Mouse (Mus musculus) kidney, embryonic 15.5 days (tissue): ENCODE measurements around the gene Thra. TPM values are rescaled to one million over a fixed set of nuclear protein-coding genes. Genes with fewer than 3 reads are reported as not detected.

Experiments used
- ATAC-seq: fragments of 200-750 bp; cut with Nextera tagmentation; replicated peaks from 2 replicates; pipeline ENCODE4 v1.8.0; 2017; ENCODE audit warnings: moderate TSS enrichment; ENCODE audit not compliant: low FRiP score
- H3K27ac ChIP-seq: fragments of 300-500 bp; sonication (generic); 2 replicates; pipeline ENCODE4 v1.5.1; 2015; ENCODE audit warnings: mild to moderate bottlenecking, inconsistent platforms
- H3K27me3 ChIP-seq: fragments of 300-500 bp; sonication (generic); 2 replicates; pipeline ENCODE4 v1.6.1; 2015; ENCODE audit warnings: inconsistent platforms
- H3K36me3 ChIP-seq: fragments of 300-500 bp; sonication (generic); 2 replicates; pipeline ENCODE4 v1.6.1; 2015; ENCODE audit warnings: inconsistent platforms
- H3K4me1 ChIP-seq: fragments of 300-500 bp; sonication (generic); 2 replicates; pipeline ENCODE4 v1.6.1; 2015; ENCODE audit warnings: inconsistent platforms
- H3K4me2 ChIP-seq: fragments of 300-500 bp; sonication (generic); 2 replicates; pipeline ENCODE4 v1.6.1; 2015; ENCODE audit warnings: moderate library complexity, mild to moderate bottlenecking, inconsistent platforms
- H3K4me3 ChIP-seq: fragments of 300-500 bp; sonication (generic); replicated peaks from 2 replicates; pipeline ENCODE4 v1.5.1; 2015; ENCODE audit warnings: mild to moderate bottlenecking, inconsistent platforms
- H3K9ac ChIP-seq: fragments of 300-500 bp; sonication (generic); 2 replicates; pipeline ENCODE4 v1.6.1; 2015; ENCODE audit warnings: mild to moderate bottlenecking, inconsistent platforms
- H3K9me3 ChIP-seq: fragments of 300-500 bp; sonication (generic); replicated peaks from 2 replicates; pipeline ENCODE4 v1.6.1; 2016; ENCODE audit warnings: inconsistent platforms
- WGBS: fragments of 180-500 bp; shearing (Covaris S2); methylation state at CpG from one replicate; pipeline ENCODE4 v1.1.7; 2015; ENCODE audit warnings: mixed read lengths; 5-methylcytosine and 5-hydroxymethylcytosine counted together
- polyA plus RNA-seq: library from polyadenylated mRNA; unstranded; fragments of >200 nt; fragmentation: Nextera tagmentation; extraction: Ambion mirVana; gene quantifications from 2 replicates; pipeline ENCODE4 v1.2.1, GENCODE M21; 2015

Gene Thra
- polyA plus RNA-seq, 1 experiment from 2014 or later, result 26.9 TPM

DNA sequence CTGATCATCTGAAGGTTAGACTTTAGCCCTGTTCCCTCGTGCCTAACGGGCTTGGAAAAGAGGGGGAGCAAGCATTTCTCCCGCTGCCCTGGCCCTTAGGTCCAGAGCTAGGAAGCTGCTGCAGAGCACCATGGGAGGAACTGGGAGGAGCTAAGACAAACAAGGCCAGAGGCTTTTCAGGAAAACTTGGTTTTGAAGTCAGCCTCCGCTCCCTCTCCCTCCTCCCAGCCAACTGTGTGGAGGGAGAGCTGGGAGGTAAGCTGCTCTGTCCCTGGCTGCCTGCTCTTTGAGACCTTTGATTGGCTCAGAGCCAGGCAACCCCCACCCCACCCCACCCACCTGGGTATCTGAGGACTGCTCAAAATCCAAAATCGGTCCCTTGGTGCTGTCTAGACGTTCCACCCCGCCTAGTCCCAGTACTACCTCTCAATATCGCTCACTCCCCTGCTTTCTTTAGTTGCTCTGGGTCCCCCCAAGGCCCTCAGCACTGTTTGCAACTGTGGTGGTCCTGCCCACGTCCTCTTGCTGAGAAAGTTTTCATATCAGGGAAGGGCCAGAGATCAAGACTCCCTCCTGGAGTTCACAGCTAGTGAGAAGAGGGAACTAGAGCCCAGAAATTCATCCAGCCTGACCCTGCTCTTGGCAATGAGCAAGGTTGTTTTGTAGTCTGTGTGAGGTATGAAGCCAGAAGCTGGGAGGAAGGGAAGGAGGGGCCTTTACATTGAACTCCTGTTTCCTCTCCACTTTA lies 36.6 kb downstream of the Thra start:
- ATAC-seq, result peak; percentile 10; the same call in 1 of the 2 replicates
- no peaks in the 10 kb centered on the region for H3K9me3 ChIP-seq
- H3K36me3 ChIP-seq, result no peaks in the 10 kb centered on the region
- H3K4me2 ChIP-seq, result peak overlapping the region; percentile 87
- 8% methylated on average over 9 of the region's 9 CpGs for WGBS
- no peaks in the 10 kb centered on the region for H3K27me3 ChIP-seq
- H3K4me1 ChIP-seq, result peaks cover 95% of the 10 kb centered on the region
- H3K27ac ChIP-seq, result peak overlapping the region; percentile 89
- H3K4me3 ChIP-seq, result no peak overlapping the region
- 0 out of 2 replicates have a peak overlapping the region, but pooled peaks have one; percentile 27 for H3K9ac ChIP-seq

DNA sequence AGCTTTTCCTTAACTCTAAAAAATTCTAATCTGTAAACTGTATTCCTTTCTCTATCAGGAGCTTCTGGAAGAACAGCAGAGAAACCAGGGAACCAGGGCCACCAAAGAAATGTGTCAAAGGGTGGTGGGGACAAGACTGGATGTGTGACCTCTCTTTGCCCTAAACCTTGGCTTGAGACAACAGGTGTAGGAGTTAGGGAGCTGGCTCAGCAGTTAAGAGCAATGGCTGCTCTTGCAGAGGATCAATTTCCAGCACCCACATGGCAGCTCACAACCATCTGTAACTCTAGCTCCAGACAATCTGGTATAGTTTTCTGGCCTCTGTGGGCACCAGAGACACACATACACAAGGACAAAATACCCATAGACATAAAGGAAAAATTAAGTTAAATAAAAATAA lies 37.5 kb downstream of the Thra start:
- H3K4me1 ChIP-seq, result peaks cover 95% of the 10 kb centered on the region
- no peaks in the 10 kb centered on the region for H3K36me3 ChIP-seq
- ATAC-seq, result no peak
- no peak overlapping the region for H3K4me2 ChIP-seq
- H3K9me3 ChIP-seq, result no peaks in the 10 kb centered on the region
- H3K27ac ChIP-seq, result peak overlapping the region; percentile 89
- no peaks in the 10 kb centered on the region for H3K27me3 ChIP-seq
- no peak overlapping the region for H3K4me3 ChIP-seq
- H3K9ac ChIP-seq, result no peak overlapping the region

DNA sequence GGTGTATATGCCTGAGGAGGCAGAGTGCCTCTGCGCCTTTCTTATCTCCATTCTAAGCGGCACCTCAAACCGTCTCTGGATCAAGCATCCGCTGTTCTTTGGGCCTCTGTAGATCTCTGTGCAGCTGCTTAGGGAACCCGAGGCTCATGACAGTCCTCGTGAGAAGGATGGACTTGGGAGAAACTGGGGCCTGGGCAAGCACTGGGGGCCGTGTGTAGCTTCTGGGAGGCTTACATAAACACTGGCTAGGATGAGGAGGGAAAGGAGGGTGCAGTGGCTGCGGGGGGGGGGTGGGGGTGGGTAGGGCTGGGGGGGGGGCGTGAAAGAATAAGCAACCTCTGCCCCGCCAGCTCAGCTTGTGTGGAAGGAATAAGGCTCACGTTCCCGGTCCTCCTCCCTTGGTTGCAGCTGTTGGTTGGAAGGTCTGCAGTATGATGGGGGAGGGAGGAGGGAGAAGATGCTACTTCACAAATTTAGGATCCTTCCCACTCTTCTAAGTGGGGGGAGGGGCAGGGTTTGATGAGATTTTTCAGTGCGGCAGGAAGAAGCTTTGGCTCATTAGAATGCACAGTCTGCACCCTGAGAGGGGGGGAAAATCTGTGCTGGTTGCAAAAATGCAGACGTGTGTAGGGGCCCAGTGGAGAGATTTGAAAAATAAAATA lies 41.5 kb downstream of the Thra start:
- H3K4me1 ChIP-seq, result peaks cover 95% of the 10 kb centered on the region
- H3K27ac ChIP-seq, result peak overlapping the region; percentile 98
- H3K4me3 ChIP-seq, result no peak overlapping the region
- H3K4me2 ChIP-seq, result peak overlapping the region; percentile 55
- no peak; the same call in 1 of the 2 replicates for ATAC-seq
- no peaks in the 10 kb centered on the region for H3K9me3 ChIP-seq
- 19% methylated on average over 13 of the region's 14 CpGs for WGBS
- H3K9ac ChIP-seq, result 0 out of 2 replicates have a peak overlapping the region, but pooled peaks have one; percentile 21
- no peaks in the 10 kb centered on the region for H3K27me3 ChIP-seq
- no peaks in the 10 kb centered on the region for H3K36me3 ChIP-seq

DNA sequence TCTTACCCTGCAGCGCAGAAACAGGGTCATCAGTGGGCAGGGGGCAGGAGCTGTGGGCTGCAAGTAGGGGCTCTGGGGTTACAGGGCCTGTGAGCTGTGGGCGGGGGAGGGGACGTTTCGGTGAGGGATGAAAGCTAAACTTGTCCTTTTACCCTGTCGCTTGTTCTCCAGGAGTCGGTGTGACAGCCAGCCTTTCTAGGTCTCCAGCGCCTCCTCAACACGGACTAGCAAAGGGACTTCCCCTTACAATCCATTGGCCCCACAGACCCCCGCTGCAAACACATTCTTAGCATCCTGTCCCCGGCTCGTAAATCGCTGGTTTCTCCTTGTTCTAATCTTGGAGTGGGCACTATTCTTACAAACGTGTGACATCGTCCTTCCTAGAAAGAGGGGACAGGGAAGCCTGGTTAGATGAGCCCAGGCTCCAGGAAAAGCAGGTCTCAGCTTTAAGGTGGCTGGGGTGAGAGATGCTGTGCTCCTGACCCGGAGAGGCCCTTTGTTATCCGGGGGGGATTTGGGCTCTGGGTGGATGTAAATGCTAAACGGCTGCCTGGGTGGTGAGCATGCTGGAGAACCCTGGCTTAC lies 42.3 kb downstream of the Thra start:
- no peaks in the 10 kb centered on the region for H3K27me3 ChIP-seq
- H3K4me2 ChIP-seq, result peak overlapping the region; percentile 55
- no peaks in the 10 kb centered on the region for H3K36me3 ChIP-seq
- H3K4me1 ChIP-seq, result peaks cover 92% of the 10 kb centered on the region
- peak overlapping the region; percentile 25 for H3K4me3 ChIP-seq
- H3K9me3 ChIP-seq, result no peaks in the 10 kb centered on the region
- WGBS, result 2% methylated on average over 17 of the region's 17 CpGs
- peak overlapping the region; percentile 98 for H3K27ac ChIP-seq
- peak; percentile 0; the same call in 1 of the 2 replicates for ATAC-seq
- H3K9ac ChIP-seq, result peak overlapping the region; percentile 38

DNA sequence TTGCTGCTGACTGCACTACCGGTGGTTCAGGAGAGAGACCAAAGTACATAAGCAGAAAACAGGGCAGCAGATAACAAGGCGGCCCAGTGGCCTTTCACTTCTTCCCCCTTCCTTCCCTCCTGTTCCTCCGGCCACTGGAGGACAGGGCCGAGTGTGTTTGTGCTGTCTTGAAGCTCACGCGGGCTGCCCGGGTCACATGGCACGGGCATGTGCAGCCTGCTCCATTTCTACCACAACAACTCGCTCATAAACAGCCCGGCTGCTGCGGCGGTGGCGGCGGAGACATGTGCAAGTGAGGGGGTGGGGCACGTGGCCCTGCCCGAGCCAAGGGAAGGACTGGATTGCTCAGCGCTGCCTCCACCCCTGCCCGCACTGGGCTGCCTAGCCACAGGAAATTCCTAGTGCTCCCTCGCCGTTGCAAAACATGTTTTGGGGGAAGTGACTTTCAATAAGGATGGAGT lies 42.8 kb downstream of the Thra start:
- Histone ChIP-seq H3K9ac (peak overlapping the region; percentile 38), H3K4me1 (peaks cover 90% of the 10 kb centered on the region)
- WGBS, result under 1% methylated on average over 20 of the region's 20 CpGs

DNA sequence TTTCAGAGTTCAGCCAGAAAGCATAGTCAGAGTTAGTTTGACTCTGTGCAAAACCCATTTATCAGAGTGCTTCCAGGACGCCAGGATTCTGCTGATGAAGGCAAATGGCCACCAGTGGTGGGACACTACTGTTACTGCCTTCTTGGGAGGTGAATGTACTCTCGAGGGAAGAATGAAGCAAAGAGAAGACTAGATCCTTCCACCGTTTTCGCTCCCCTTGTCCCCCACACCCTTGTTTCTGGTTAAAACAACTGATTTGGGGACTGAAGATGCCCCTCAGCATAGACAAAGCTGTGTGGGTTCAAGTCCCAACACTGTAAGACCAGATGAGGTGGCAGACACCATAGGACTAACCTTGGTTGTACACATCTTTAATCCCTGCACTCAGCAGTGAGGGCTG lies 43.7 kb downstream of the Thra start:
- Histone ChIP-seq H3K36me3 (no peaks in the 10 kb centered on the region), H3K4me2 (no peak overlapping the region), H3K4me1 (peaks cover 92% of the 10 kb centered on the region), H3K27ac (peak overlapping the region; percentile 98), H3K9me3 (no peaks in the 10 kb centered on the region), H3K27me3 (no peaks in the 10 kb centered on the region), H3K9ac (no peak overlapping the region), H3K4me3 (no peak overlapping the region)
- ATAC-seq, result no peak
- 65% methylated on average over 4 of the region's 4 CpGs for WGBS

More for the DNA sequence above, 42.8 kb downstream of the Thra start:
- ATAC-seq, result peak; percentile 67
- Histone ChIP-seq H3K4me2 (peak overlapping the region; percentile 55), H3K4me3 (peak overlapping the region; percentile 25), H3K36me3 (no peaks in the 10 kb centered on the region), H3K27me3 (no peaks in the 10 kb centered on the region), H3K9me3 (no peaks in the 10 kb centered on the region), H3K27ac (peak overlapping the region; percentile 98)

DNA sequence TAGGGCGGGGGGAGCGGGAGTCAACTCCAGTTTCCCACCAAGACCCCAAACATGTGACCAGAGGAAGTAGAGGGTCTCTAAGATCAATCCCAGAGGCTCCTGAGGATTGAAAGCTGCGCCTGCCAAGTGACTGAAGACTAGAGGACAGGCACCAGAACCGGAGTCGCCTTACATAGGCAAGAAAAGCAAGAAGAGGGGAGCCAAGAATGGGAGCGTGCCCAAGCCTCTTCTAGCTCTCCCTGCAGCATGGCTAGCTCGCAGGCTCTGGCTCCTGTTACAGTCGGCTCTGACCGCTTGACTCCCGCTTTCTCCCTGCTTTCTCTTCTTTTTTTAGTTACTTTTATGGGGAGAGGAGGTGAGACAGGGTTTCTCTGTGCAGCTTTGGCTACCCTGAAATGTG lies 44.8 kb downstream of the Thra start:
- H3K4me3 ChIP-seq, result no peak overlapping the region
- no peaks in the 10 kb centered on the region for H3K27me3 ChIP-seq
- peak overlapping the region; percentile 98 for H3K27ac ChIP-seq
- H3K9ac ChIP-seq, result 0 out of 2 replicates have a peak overlapping the region, but pooled peaks have one; percentile 29
- H3K4me1 ChIP-seq, result peaks cover 91% of the 10 kb centered on the region
- no peaks in the 10 kb centered on the region for H3K36me3 ChIP-seq
- no peak for ATAC-seq
- no peak overlapping the region for H3K4me2 ChIP-seq
- WGBS, result 41% methylated on average over 10 of the region's 10 CpGs
- H3K9me3 ChIP-seq, result no peaks in the 10 kb centered on the region

DNA sequence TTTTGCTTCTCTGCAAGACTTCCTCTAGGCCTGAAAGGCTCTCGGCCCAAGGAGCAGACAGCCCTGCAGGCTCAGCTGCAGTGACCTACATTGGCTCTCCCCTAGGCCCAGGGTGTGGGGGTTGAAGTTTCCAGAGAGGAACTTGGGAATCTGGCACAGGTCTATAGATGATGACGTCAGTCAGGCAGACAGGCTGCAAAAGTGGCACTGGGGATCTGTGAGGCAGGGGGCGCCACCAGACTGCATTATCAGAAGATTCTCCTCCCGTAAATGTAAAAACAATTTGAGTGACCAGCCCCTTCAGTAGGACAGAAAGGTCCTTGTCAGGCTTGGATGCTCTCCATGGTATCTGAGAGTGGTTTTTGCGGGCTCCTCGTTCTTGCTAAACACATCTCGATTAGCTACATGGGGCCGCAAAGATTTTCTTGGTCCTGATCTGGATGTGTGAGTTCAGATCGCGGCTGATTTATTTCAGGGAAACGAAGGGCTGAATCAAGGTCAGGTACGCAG lies 45.4 kb downstream of the Thra start:
- H3K4me2 ChIP-seq, result peak overlapping the region; percentile 51
- 5% methylated on average over 12 of the region's 12 CpGs for WGBS
- H3K9me3 ChIP-seq, result no peaks in the 10 kb centered on the region

DNA sequence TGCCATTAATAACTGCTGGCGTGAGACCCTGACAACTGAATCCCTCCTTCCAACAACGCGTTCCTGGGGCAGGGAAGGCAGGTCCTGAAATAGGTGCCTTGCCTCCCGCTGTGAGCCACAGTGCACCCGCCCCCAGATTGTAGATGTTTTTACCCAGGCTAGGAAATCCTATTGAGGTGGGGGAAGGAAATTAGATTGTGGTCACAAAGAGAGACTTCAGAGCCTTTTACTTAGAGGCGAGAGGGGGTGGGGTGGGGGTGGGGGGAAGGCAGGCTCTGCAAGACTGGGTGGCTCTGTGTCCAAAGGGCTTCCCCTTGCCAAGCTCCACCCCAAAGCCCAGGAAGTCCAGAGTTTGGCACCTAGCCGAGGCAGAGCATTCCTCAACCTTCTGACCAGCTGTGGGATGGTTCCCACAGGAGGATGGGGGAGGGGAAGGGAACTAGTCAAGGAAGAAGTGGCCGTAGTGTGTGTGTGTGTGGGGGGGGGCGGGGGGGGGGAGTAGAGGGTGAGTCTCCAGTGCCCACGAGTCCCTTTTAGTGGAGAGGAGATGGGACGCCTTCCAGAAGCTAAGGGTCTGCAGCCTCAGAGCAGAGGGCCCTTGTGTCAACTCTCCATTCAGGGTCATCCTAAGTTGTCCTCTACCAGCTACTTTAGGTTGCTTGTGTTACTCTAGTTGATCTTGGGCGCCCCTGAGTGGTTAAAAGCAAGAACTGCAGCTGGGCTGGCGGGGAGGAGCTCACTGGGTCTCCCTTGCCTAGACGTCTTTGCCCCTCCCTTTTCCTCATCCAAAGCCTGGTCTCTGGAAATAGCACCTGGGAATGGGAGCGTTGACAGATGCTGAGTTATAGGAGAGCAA lies 46.1 kb downstream of the Thra start:
- WGBS, result under 1% methylated on average over 14 of the region's 15 CpGs
- no peaks in the 10 kb centered on the region for H3K27me3 ChIP-seq
- peak overlapping the region; percentile 51 for H3K4me2 ChIP-seq
- peak overlapping the region; percentile 29; the same call in 1 of the 2 replicates for H3K9ac ChIP-seq
- H3K9me3 ChIP-seq, result no peaks in the 10 kb centered on the region
- peaks cover 77% of the 10 kb centered on the region for H3K4me1 ChIP-seq
- H3K4me3 ChIP-seq, result peak overlapping the region; percentile 17; the same call in 1 of the 2 replicates
- no peaks in the 10 kb centered on the region for H3K36me3 ChIP-seq
- peak; percentile 68 for ATAC-seq
- peak overlapping the region; percentile 98 for H3K27ac ChIP-seq

More for the DNA sequence above, 45.4 kb downstream of the Thra start:
- Histone ChIP-seq H3K4me1 (peaks cover 85% of the 10 kb centered on the region), H3K36me3 (no peaks in the 10 kb centered on the region), H3K27me3 (no peaks in the 10 kb centered on the region), H3K27ac (peak overlapping the region; percentile 98), H3K4me3 (peak overlapping the region; percentile 17; the same call in 1 of the 2 replicates), H3K9ac (peak overlapping the region; percentile 29; the same call in 1 of the 2 replicates)
- no peak for ATAC-seq

DNA sequence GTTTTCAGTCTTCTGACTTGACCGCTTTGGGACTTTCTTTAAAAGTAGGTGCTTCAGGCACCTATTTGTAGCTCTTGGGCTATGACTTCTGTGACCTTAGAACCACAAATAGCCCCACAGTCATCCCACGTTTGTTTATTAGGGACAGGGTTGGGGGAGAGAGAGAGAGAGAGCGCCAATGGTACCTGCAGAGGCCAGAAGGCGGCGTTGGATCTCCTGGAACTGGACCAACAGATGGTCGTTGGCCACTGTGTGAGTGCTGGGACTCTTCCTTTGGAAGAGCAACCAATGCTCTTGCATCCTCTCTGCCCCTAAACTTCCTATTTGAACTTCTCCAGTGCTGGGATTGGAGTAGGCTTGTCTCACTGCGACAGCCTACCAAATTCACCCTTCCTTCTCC lies 46.8 kb downstream of the Thra start:
- 25% methylated on average over 7 of the region's 7 CpGs for WGBS
- Histone ChIP-seq H3K4me1 (peaks cover 74% of the 10 kb centered on the region), H3K9me3 (no peaks in the 10 kb centered on the region), H3K4me3 (no peak overlapping the region), H3K27me3 (no peaks in the 10 kb centered on the region), H3K36me3 (no peaks in the 10 kb centered on the region), H3K9ac (peak overlapping the region; percentile 12; the same call in 1 of the 2 replicates), H3K4me2 (peak overlapping the region; percentile 33), H3K27ac (peak overlapping the region; percentile 98)
- no peak for ATAC-seq

DNA sequence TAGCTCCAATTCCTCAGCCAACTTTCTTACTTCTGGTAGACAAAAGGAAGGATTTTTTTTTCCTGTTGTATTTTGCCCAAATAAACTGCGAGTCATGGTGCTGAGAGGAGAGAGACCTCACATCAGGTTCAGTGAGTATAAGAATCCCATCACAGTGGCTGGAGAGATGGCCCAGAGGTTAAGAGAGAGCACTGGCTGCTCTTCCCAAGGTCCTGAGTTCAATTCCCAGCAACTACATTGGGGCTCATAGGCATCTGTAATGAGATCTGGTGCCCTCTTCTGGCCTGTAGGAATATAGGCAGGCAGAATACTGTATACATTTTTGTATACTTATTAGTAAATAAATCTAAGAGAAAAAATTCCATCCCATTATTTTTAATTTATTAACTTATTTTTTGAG lies 47.3 kb downstream of the Thra start:
- Histone ChIP-seq H3K27ac (peak overlapping the region; percentile 98), H3K4me2 (no peak overlapping the region), H3K9ac (no peak overlapping the region), H3K27me3 (no peaks in the 10 kb centered on the region), H3K4me3 (no peak overlapping the region), H3K36me3 (no peaks in the 10 kb centered on the region), H3K4me1 (peaks cover 74% of the 10 kb centered on the region), H3K9me3 (no peaks in the 10 kb centered on the region)
- ATAC-seq, result no peak
- WGBS, result 96% methylated on average over 1 of the region's 1 CpGs
